Mouse (Mus musculus) adrenal gland, adult (tissue): ENCODE measurements around the gene Gm4969.

ENCODE experiments used
- DNase-seq, 2 experiments: peaks; one replicate each; pipeline ENCODE4 v3.0.0; 2022 to 2023; ENCODE audit warnings: low spot score in 1 of 2; ENCODE audit not compliant: inconsistent age in 2 of 2

Gm4969 gene

DNA sequence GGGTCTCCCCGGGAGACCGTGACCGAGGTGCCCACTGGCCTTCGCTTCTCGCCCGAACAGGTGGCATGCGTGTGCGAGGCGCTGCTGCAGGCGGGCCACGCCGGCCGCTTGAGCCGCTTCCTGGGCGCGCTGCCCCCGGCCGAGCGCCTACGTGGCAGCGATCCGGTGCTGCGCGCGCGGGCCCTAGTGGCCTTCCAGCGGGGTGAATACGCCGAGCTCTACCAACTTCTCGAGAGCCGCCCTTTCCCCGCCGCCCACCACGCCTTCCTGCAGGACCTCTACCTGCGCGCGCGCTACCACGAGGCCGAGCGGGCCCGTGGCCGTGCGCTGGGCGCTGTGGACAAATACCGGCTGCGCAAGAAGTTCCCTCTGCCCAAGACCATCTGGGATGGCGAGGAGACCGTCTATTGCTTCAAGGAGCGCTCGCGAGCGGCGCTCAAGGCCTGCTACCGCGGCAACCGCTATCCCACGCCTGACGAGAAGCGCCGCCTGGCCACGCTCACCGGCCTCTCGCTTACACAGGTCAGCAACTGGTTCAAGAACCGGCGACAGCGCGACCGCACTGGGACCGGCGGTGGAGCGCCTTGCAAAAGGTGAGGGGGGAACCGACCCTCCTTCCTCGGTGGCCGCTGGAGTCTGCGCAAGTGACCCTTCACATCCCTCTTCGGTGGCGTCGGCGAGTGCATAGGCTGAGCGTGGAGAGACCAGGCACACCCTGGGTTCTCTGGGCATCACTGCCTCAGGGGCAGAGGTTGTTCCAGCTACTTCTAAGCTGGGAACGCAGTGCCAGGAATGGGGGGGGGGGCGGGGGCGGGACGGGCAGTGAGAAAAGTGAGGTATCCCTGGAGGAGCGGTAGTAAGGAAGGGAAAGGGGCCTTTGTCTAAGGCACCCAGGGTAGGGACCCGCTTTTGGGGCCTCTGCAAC is 23.1 kb downstream of the Gm4969 start:
- DNase-seq: peak; percentile 81 to 92

DNA sequence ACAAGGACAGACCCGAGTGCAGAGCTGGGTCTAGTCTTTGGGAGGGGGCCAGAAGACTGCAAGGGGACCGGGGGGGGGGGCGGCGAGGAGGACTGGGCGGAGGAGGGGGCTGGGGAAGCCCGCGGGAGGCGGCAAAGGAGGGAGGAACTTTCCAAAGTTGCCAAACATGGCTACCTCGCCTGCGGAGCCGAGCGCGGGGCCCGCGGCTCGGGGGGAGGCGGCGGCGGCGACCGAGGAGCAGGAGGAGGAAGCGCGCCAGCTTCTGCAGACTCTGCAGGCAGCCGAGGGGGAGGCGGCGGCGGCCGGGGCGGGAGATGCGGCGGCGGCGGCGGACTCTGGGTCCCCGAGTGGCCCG is 23.7 kb downstream of the Gm4969 start, which contains the start of gene Six5:
Gene Six5, plus strand, starts transcription at position 124 of the 355 bp plus-strand sequence.
- peak in 1 of 2 experiments; percentile 76 for DNase-seq

DNA sequence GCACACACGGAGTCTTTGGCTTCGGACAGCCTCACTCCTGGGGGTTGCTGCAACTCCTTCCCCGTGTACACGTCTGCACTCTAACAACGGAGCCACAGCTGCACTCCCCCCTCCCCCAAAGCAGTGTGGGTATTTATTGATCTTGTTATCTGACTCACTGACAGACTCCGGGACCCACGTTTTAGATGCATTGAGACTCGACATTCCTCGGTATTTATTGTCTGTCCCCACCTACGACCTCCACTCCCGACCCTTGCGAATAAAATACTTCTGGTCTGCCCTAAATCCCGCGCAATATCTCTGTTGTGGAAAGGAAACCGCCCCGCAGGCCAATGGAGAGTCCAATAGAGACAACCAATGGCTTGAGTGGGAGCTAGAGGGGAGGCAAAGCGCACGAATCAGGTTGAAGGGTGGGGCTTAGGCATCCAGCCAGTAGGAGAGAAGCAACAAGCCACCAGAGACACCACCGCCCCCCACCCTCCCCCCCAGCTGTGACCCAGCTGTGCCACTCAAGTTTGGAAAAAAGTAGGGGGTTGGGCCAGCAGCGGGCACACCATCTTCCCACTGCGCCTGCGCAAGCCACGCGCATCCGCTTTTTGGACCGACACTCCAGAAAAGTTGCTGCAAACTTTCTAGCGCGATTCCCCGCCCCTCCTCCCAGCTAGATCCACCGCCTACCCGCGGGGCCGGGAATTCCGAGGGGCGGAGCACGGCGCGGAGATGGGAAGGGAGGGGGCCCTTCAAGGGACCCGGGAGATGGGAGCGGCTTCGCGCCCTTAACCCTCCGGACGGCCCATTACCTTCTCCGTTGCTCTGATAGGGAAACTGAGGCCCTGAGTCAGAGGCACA is 24.4 kb downstream of the Gm4969 start:
- peak; percentile 99 for DNase-seq

DNA sequence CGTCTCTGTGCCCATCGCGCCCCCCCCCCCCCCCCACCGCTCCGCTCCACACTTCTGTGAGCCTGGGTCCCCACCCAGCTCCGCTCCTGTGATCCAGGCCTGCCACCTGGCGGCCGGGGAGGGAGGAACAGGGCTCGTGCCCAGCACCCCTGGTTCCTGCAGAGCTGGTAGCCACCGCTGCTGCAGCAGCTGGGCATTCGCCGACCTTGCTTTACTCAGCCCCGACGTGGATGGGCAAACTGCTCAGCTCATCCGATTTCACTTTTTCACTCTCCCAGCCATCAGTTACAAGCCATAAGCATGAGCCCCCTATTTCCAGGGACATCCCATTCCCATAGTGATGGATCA is 25.0 kb downstream of the Gm4969 start:
- peak; percentile 91 to 96 for DNase-seq

DNA sequence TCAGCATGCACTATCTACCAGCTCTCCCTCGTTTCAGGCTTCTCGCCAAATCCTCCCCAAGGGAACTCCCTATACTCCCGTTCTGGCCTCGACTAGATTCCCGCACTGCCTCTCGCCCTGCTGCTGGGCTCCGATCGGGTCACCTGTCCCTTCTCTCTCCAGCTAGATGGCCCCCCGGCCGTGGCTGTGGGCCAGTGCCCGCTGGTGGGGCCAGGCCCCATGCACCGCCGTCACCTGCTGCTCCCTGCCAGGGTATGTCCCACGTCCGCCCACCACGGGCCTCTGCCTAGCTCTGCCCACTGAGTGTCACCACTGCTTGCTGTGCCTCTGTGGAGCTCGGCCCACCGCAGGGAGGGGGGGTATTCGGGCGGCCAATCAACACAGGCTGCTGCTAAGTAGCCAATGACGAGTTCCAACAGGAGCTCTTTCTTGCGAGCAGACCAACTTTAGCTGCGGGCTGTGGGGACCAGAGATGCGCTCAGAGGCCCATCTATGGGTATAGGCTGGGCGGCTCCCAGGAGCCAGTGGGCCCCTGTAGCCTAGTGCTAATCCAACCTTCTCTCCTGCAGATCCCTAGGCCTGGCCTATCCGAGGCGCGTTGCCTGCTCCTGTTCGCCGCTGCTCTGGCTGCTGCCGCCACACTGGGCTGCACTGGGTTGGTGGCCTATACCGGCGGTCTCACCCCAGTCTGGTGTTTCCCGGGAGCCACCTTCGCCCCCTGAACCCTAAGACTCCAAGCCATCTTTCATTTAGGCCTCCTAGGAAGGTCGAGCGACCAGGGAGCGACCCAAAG is 25.6 kb downstream of the Gm4969 start:
- peak; percentile 84 to 87 for DNase-seq

DNA sequence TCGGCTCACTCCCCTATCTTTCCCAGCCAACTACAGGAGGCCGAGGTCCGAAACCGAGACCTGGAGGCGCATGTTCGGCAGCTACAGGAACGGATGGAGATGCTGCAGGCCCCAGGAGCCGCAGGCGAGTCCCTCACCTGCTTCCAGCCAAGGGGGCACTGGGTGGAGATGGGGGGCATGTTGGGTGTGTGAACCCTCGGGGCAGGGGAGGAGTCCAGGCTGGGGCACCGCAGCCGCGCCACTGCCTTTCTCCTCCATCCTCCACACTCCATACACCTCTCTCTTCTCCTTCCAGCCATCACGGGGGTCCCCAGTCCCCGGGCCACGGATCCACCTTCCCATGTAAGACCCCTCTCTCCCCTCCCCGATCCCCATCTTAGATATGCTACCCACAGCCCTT is 26.3 kb downstream of the Gm4969 start:
- peak in 1 of 2 experiments; percentile 55 for DNase-seq

DNA sequence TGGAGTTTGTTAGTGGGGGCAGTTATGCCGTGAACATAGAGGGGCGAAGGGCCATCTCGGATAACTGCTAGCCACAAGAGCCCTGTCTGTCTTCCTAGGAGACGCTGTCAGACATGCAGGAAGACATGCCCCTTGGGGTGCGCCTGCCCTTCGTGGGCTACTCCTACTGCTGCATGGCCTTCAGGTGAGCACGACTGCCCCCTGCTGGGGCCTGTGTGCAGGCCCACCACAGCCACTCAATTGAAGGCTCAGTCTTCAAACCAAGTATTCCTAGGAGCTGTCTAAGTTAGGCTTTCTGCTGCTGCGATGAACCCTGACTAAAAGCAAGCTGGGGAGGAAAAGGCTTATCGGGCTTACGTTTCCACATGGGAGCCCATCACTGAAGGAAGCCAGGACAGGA is 29.4 kb downstream of the Gm4969 start:
- DNase-seq: peak; percentile 70 to 84

DNA sequence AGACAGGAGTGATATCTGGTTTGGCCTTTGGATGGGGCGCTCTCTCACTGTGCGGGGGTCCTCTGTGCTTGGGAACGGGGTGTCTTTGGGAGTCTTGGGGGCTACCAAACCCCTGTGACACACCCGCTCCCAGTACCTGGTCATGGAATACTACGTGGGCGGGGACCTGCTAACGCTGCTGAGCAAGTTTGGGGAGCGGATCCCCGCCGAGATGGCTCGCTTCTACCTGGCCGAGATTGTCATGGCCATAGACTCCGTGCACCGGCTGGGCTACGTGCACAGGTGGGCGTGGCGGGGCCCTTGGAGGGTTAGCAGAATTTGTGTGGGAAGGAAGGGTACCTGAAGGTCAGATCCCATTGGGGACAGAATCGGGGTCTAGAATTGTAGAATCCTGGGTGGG is 31.4 kb downstream of the Gm4969 start:
- DNase-seq: peak; percentile 43 to 53

DNA sequence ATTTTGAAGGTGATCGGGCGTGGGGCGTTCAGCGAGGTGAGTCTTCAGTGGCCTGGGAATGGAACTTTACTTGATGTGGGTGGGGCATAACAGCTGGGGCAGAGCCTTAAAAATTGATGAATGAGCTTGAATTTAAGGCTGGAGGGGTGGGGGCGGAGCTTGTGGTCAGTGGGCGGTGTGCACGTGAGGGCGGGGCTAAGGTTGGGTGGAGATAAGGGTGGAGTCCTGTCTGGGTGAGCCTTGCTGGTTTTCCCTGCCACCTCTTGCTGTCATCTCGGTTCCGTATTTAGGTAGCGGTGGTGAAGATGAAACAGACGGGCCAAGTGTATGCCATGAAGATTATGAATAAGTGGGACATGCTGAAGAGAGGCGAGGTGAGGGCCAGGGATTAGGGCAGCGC is 32.1 kb downstream of the Gm4969 start:
- DNase-seq: peak; percentile 83 to 93

DNA sequence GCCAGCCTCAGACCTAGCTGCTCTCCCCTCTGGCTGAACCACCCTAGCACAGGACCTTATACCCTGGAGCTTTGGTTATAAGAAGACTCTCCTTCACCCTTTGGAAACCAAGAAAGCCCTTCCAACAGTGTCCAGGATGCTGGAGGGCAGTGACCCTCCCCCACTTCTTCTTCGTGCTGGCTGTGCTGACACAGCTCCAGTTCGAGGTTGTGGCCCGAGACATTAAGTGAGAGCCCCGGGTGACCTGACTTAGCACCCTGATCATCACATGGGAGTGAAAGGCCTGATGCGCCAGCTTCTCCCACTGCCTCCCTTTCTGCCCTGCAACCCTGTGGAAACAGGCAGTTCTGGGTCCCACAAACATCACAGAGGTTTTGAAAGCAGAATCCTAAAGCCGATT is 32.7 kb downstream of the Gm4969 start:
- DNase-seq: peak; percentile 57 to 80

DNA sequence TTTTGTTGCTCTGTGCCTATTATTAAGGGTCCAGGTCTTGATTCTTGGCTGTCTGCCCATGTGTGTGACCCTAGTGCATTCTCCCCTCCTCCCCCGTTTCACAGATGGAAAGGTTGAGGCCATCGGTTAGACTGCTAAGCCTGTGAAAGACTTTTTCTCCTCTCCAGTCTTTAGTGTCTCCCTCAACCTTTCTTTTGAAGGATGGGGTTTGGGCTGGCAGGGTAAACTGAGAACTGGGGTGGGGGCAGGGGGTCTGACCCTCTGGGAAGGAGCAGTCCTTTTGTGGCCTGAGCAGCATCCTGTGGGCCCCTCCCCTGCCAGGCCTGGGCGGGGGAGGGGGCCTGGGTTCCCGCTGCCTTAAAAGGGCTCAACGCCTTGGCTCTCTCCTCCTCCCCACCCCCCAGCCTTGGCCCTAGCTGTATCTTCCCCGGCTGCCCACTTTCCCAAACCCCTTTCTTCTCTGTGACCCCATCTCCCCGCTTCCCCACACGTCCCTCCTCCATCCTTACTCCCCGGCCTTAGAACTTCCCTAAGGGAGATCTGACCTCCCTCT is 33.2 kb downstream of the Gm4969 start:
- peak; percentile 40 to 69 for DNase-seq

DNA sequence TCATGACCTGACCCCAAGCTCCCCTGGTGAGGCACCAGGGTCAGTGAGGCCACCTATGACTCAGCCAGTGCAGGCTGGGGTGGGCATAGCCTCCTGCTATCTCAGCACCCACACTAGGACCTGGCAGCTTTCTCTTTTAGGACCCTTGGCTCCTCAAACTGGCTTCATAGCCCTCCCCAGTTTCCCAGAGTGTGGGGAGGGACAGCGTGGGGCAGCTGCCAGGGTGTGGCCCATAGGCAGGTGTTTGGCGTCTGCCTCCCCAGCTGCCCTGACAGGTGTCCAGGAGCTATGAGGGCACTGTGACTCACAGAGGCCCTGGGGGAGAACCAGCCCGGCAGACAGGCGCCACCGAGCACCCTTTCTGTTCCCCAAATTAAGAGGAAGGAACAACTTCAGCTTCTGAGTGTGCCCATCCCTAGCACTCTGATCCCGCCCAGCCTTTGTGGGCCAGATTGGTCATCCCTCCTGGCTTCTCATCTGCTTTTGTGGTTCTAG is 33.8 kb downstream of the Gm4969 start:
- DNase-seq: peak; percentile 73 to 89

DNA sequence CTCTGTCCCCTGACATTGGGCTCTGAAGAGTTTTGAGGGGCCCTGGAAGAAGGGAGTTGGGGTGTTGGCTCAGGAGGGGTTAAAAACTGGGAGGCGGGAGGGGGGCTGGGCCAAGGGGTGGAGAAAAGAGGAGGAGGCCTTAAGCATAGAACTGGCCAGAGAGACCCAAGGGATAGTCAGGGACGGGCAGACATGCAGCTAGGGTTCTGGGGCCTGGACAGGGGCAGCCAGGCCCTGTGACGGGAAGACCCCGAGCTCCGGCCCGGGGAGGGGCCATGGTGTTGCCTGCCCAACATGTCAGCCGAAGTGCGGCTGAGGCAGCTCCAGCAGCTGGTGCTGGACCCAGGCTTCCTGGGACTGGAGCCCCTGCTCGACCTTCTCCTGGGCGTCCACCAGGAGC is 34.5 kb downstream of the Gm4969 start, which contains the start of gene Dmpk:
Gene Dmpk, plus strand, starts transcription at position 149 of the 400 bp plus-strand sequence.
- DNase-seq: peak; percentile 78 to 91

DNA sequence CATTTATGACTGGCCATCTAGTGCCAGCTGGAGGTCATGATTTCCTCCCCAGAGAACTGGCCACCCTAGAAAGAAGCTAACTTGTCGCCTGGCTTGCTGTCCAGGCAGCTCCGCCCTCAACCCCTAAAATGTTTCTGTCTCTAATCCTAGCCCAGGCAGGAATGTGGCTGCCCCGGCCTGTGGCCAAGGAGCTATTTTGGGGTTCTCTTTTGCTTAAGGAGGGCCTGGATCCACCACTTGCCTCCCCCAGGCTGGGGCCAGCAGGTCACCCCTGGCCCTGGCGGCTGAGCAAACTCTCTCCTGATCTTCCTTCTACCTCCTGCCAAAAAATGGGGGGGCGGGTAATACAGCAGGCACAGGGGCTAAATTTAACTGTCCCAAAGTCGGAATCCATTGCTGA is 35.1 kb downstream of the Gm4969 start:
- DNase-seq: peak; percentile 60 to 82

DNA sequence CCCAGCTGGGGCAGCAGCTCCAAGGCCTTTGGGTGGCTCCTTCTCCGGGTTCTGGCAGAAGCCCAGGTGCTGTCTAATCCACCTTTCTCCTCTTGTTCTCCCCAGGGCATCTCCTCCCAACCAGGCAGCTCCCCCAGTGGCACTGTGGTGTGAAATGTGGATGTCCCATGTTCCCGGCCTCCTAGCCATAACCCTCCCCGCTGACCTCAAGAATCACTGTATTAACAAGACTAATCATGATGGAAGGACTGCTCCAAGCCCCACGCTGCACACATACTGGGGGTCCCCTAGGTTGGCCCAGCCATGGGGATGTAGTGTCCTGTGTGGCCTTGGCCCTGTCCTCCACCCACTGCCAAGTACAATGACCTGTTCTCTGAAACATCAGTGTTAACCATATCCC is 36.0 kb downstream of the Gm4969 start:
- DNase-seq: peak; percentile 62 to 74

DNA sequence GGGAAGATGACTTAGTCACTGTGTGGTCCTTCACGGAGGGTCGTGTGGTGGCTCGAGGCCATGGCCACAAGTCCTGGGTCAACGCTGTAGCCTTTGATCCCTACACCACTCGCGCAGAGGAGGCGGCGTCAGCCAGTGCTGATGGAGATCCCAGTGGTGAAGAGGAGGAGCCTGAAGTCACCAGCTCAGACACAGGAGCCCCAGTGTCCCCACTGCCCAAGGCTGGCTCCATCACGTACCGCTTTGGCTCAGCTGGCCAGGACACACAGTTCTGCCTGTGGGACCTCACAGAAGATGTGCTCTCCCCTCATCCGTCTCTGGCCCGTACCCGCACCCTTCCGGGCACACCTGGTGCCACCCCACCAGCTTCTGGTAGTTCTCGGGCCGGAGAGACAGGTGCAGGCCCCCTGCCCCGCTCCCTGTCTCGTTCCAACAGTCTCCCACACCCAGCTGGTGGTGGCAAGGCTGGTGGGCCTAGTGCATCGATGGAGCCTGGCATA is 37.7 kb downstream of the Gm4969 start:
- peak; percentile 28 to 45 for DNase-seq

DNA sequence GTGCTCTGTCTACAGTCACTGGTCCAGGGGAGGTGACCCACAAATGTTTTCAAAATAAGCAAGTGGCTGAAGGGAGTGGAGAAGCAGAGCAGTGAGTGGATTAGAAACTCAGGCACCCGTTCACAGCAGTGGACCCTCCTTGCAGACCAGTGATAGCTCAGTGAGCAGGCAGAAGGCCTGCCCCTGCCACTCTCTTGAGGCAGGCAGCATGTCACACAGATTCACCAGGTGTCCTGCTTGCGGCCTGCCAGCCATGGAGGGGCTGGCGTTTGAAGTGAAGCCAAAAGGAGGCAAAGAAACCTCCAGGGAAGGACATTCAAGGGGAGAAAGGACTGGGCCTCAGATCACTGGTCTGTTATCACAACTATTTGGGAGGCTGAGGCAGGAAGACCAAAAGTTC is 39.4 kb downstream of the Gm4969 start:
- peak; percentile 42 to 69 for DNase-seq

DNA sequence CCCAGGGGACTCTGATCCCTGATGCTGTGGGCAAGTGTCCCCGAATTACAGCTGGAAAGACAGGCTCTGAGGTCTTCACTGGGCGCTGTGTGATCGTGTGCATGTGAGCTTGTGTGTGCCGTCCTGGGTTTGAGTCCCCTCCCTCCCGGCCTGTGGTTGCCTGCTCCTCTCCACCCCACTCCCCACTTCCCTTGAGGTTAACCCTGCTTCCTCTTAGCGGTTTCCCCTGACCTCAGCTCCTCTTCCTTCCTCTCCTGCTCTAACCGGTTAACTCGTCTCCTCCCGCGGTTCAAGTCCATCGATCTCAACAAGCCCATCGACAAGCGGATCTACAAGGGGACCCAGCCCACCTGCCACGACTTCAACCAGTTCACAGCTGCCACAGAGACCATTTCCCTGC is 40.4 kb downstream of the Gm4969 start:
- DNase-seq: peak; percentile 37 to 66

DNA sequence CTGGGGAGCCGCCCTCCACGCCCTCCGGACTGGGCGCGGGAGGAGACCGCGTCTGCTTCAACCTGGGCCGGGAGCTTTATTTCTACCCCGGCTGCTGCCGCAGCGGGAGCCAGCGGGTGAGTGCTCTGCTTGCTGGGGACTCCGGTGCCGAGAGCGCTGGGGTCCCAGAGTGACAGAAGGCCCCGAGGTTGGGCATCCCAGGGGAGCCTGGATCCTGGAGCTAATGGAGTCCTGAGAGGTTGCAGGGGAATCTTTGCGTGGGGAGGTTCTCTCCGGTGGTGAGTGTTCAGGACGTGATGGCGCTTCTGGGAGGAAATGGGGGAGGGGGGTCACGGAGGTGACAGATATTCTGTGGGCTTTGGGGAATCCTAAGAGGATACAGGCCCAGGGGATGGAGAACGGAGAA is 41.6 kb downstream of the Gm4969 start:
- peak; percentile 53 to 81 for DNase-seq
